Mouse (Mus musculus) myocyte (in vitro differentiated cells): Measurements from ENCODE around the gene Heatr5a.

Experiments used
- CEBPB ChIP-seq: IDR thresholded peaks from 2 replicates; pipeline ENCODE4 v1.6.1; 2011; ENCODE audit warnings: mild to moderate bottlenecking, moderate library complexity; ENCODE audit not compliant: poor library complexity, insufficient read depth, severe bottlenecking
- MAX ChIP-seq: IDR thresholded peaks from one replicate; pipeline ENCODE4 v1.6.1; 2011; ENCODE audit warnings: low read depth, mild to moderate bottlenecking, control low read depth
- MYOG ChIP-seq, 3 experiments: IDR thresholded peaks; one replicate each; pipeline ENCODE4 v1.6.1; 2011; ENCODE audit warnings: control low read depth in 2 of 3, low read depth in 2 of 3, mild to moderate bottlenecking in 2 of 3; ENCODE audit not compliant: insufficient read length in 2 of 3, control insufficient read depth in 1 of 3, insufficient read depth in 1 of 3
- POLR2A ChIP-seq: IDR thresholded peaks from one replicate; pipeline ENCODE4 v1.6.1; 2011; ENCODE audit warnings: low read depth, mild to moderate bottlenecking, control low read depth, moderate library complexity; ENCODE audit not compliant: insufficient read length
- POLR2AphosphoS2 ChIP-seq: IDR thresholded peaks from one replicate; pipeline ENCODE4 v1.6.1; 2011; ENCODE audit warnings: low read depth, control low read depth; ENCODE audit not compliant: insufficient read length
- SRF ChIP-seq: IDR thresholded peaks from one replicate; pipeline ENCODE4 v1.6.1; 2011; ENCODE audit warnings: low read depth; ENCODE audit not compliant: control insufficient read depth, insufficient read length
- USF1 ChIP-seq: IDR thresholded peaks from one replicate; pipeline ENCODE4 v1.6.1; 2011; ENCODE audit warnings: low read depth, mild to moderate bottlenecking, control low read depth, moderate library complexity

- TF ChIP-seq USF1, result no peak
- TF ChIP-seq MYOG (IDR thresholded peaks at IDR 0.05; ENCODE audit: control insufficient read depth in 1 of 3, insufficient read depth in 1 of 3, insufficient read length in 2 of 3, low read depth in 2 of 3), result no peak
- TF ChIP-seq POLR2A, result no peak
- TF ChIP-seq POLR2AphosphoS2, result no peak
- no peak for TF ChIP-seq MAX
- TF ChIP-seq SRF, result no peak
- TF ChIP-seq CEBPB, result no peak
Measured at GRCm38 (mm10) chr12:51830077-51830402, 141.1 kb downstream of the Heatr5a start.
